Mouse (Mus musculus) frontal cortex, adult 2 months (tissue): ENCODE measurements at regions not wholly inside any gene's neighbourhood (a gene's known extent, or its start where the extent isn't known, plus 50 kb on each side); places are given as distances from the start of the nearest gene placed in this dataset.

Experiments used
- DNase-seq, 2 experiments: peaks; one replicate each; pipeline ENCODE4 v3.0.0; 2022; ENCODE audit warnings: low spot score in 1 of 2; ENCODE audit errors: extremely low spot score in 1 of 2

DNA sequence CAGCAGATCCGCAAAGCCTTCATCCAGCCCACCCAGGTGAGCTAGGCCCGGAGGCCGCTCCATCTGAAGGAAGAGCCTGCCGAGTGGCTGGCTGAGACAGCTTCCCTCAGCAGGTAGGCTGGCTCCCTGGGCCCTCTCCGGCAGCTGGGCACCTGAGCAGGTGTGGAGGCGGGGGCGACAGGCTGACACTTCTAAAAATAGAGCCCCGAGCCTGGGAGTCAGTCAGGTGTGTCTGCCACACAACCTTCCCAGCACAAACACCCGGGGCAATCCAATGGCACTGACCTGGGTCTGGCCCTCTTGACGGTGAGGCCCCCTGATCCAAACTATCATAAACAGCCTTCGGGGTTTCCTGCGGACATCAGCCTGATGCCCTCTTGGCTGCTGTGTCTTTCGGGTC, 58.5 kb downstream of the Zfp36l2 start:
- DNase-seq = no peak

- no peak for DNase-seq
Measured at GRCm38 (mm10) chr17:84128262-84128661, 59.5 kb downstream of the Zfp36l2 start.

- DNase-seq = no peak
Measured at GRCm38 (mm10) chr17:84126168-84126567, 61.6 kb downstream of the Zfp36l2 start.

DNA sequence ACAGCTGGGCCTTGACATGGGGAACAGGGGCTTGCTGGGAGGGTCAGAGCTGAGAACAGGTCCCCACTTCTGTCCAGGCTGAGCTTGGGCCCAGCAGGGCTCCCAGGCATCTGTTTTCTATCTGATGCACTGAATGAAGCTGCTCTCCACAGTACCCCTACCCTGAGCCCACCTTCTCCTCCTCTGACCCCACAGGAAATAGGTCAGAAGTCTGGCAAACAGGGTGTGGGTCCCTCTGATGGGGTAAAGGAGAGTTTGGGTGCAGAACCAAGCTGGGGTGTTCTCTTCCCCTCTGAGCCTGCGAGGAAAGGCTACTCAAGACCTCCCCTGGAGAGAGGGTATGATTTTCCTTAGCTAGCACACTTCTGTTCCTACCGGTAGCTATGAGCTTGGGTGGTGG, 64.6 kb downstream of the Zfp36l2 start:
- no peak for DNase-seq

DNA sequence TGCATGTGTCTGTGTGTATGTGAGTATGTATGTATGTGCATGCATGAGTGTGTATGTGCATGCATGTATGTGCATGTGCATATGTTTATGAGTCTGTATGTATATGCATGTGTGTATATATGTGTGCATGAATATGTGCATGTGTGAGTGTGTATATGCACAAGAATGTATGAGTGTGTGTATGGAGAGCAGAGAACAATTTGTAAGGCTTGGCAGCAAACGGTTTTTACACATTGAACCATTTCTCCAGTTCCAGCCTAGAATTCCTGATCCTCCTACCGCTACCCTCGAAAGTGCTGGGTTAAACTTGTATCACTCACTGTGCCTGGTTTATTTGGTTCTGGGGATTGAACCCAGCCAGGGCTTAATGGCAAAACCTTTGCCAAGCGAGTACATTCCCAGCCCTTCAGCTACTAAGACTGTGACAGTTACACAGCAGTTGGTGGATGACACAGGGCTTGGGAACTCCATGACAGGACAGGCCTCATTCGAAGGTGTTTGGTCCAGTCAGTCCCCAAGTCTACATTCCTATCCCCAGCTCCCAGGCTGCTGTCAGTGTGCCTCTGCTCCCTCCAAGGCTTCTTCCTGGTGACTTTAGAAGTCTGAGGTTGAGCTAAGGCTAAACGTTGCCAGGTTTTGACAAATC, 65.1 kb downstream of the Zfp36l2 start:
- no peak for DNase-seq

DNA sequence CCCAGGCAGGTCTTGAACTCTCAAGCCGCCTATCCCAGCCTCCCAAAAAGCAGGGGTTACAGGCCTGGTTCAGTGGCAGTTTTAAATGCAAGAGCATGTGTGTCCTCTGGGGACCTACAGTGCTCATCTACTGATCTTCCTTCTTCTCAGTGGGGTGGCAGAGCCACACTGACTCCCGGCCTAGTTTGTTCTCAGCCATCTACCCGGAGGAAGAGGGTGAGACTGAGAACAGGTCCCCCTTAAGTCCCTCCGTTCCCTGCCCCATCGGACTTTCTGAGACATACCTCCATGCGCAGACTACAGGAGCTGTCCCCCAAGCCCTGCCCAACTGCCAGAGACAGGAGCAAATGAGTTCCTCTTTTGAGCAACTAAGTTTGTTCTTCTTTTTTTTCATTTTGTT, 66.5 kb downstream of the Zfp36l2 start:
- no peak for DNase-seq

GRCm38 (mm10) chr17:84119221-84120017, 68.3 kb downstream of the Zfp36l2 start:
- DNase-seq = no peak

DNA sequence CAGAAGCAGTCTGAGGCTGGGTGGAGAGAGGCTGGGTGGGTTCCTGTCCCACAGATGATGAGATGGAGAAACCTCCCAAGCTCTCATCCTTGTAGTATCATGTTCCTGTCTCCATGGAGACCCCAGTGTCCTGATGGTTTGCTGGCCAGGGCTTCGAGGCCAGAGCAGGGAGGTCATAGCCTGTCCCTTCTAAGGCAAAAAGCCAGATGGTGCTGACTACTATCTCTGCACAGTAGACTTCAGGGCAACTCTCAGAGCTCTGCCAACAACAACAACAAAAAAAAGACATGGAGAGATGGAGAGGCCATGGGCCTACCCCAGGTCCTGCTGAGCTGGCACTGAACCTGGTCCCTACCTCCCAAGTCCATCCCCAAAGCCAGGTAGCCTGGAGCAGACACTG, 69.0 kb downstream of the Zfp36l2 start:
- DNase-seq = no peak

DNA sequence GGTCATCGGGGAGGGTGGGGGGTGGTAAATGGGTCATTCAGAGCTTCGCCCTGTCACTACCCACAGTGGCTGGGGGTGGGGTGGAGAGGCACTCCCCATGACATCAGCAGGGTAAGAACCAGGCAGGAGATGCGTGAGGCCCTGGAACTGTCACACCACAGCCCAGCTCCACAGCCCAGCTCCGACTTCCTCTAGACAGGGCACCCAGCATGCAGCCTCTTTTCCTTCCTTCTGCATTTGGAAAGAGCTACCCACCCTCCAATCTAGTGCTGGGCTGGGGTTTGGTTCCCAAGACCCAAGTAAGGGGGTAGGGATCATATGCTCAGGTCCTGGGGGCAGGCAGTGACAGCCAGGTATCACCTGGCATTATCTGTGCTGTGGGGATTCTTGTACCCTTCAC, 69.5 kb downstream of the Zfp36l2 start:
- DNase-seq = no peak

GRCm38 (mm10) chr17:84117756-84118155, 70.0 kb downstream of the Zfp36l2 start:
- DNase-seq = no peak

DNA sequence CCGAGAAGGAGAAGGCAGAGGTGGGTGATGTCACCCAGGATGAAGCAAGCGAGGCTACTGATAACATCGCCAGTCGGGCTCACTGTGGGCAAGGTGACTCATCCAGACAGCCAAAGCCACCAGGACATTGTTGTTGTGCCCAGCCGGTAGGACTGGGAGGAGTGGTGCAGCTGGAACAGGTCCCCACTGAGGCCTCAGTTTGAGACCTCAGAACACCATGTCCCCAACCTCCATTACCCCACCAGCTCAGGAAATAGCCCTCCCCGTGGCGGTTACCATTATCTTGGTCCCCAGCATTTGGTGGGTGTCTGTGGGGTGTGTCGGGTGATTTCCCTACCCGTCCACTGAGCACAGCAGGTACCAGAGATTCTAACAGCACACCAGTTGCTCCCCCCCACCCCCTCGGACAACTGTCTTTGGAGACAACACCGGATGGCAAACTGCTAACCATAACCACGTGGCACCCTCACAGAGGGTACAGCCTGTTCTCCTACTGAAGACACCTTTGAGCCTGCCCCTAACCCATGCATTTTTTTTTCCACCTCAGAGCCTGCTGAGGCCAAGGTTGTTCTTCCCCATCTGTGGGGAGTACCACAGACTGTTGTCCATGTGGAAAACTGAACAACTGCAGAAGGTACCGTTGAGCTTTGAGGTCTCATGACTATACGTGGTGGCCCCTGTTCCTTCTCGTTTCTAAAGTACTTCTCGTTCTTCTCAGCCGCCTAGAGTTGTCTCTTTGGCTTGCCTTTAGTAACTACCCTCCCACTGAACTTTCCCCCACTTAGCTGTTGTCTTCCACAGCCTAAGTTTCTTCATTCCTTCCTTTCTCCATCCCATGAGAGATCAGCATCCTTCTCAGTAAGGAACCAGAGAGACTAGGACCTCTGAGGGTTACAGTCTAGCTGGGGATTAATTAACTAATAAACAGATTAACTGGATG, 71.1 kb downstream of the Zfp36l2 start:
- no peak for DNase-seq

- peak in 1 of 2 experiments; percentile 35 for DNase-seq
Measured at GRCm38 (mm10) chr17:84115957-84116339, 71.8 kb downstream of the Zfp36l2 start.

- no peak for DNase-seq
Measured at GRCm38 (mm10) chr17:84115133-84115532, 72.6 kb downstream of the Zfp36l2 start.

DNA sequence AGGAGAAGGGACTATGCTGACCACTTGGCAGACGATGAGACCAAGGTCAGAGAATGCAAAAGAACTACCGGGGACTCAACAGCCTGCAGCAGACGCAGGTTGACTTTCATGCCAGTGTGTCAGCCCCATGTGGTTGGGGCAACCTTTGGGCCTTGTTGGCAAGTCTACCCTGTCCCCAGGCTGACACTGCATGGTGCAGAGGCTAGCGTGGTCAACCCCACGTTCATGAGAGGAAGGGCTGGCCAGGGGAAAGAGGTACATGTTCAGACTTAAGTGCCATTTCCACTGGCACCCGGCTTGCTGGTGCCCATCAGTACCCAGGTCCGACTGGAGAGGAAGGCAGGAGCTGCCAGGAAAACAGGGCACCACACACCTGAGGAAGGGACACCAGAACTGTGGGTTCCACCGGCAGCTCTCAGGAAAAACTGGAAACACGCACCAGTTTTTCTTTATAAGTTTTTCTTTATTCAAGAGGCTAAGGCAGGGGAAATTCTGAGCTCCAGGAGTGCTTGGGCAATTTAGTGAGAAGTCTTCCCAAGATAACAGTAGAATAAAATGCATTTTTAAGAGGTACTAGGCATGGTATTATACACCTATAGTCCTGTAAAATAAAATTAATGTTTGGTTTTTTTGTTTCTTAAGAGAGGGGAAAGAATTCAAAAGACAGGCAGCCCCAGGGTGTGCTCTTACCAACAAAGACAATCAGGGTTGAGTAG, 73.3 kb downstream of the Zfp36l2 start:
- no peak for DNase-seq

DNA sequence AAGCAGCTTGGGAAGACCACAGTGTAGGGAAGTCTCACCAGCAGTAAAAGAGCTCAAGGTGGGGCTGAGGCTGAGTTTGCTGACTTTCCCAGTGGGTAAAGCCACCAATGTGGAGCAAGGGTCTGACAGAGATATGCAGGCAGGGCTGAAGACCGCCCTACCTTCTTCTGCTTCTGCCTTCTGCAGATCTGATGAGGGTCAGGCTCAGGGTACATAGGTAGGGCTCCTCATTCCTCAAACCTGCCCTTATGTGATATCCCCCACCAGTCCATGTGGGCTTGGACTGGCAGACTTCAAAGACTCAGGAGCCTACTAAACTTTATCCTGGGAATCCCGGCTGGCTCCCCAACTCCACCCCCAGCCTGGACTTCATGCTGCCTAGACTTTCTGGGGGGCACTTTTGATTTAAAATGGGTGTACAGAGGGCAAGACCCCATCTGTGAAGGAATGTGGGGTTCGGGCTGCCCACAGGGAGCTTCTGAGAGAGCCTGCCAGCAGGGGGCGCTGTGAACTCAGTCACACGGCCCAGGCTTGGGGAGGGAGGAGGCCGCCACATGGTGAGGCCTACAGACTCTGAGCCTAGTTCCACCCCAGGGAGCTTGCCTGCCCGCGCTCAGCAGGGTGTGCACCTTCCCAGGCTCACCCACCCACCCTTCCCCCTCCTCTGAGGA, 74.0 kb downstream of the Zfp36l2 start:
- peak in 1 of 2 experiments; percentile 81 for DNase-seq

DNA sequence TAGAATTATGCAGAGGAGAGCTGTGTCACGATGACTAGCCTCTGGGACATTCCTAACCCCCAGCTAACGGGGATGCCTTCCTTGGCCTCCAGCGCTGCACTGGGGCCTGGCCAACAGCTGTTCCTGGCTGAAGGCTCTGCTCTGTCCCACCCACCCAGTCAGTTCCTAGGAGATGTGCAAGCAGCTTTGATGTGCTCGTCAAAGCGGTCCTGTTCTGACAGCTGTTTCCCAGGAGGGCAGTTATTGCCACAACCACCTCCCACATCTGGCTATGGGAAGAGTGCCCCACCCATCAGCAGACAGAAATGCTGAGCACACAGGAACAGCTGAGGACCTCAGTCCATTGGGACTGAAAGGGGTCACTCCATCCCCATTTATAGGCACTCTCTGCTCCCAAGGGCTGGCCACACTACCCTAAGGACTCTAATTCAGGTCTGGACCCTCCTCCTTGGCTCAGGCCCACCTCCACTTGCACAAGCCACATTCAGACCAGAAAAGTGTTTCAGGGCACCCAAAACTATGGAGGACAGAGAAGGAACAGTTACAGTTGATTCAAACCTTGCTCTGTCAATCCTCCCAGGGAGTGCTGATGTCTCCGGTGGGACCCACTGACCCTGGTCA, 75.2 kb downstream of the Zfp36l2 start:
- no peak for DNase-seq

DNA sequence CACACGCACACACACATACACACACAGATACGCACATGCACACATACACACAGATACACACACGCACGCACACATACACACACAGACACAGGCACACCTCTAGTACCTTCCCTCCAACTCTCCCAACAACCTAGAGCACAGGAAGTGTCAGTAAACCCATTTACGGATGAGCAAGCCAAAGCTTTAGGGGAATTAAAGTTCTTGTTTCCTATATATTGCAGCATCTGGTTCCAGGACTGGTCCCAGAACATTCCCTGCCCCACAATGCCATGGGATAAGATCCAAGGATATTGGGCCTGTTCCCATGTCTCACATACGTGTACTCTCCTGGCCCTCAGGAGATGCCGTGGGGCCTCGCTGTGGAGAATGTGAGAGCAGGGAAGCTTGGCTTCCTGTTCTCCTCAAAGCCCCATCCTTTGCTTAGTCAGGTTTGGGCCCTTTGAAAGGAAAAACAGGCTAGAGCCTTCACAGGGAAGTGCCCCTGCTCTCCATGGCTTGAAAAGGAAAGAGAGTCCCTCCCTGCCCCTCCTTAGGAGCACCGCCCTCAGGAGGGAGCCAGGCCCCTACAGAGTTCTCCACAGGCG, 75.9 kb downstream of the Zfp36l2 start:
- no peak for DNase-seq

DNA sequence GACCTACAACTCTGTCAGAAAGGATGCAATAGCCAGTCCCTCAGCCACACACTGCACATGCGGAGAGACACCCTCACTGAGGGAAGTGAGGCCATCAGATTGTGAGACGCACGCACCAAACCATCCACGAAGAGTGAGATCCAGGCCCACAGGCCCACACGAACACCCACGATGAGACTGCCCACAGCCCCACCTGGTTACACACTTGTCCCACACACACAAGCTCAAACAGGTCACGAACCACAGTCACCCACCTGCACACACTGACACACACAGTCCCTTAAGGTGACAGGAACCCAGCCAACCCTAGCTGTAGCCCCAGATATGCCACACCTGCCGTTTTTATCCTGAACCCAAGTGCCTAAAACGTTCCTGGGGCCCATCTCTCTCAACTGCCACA, 76.8 kb downstream of the Zfp36l2 start:
- no peak for DNase-seq

GRCm38 (mm10) chr17:84110000-84110695, 77.6 kb downstream of the Zfp36l2 start:
- no peak for DNase-seq
